Mouse (Mus musculus) testis, adult 2 months (tissue): ENCODE data around the gene Rnf151. TPM values are rescaled to one million over a fixed set of nuclear protein-coding genes. Genes with fewer than 3 reads are reported as not detected.

ENCODE experiments used
- H3K27ac ChIP-seq: fragments of 200-500 bp; 2 replicates; pipeline ENCODE4 v1.5.1; 2012; ENCODE audit warnings: low read depth, low read length; ENCODE audit not compliant: control insufficient read depth, insufficient read depth
- H3K27me3 ChIP-seq: fragments of 200-500 bp; 2 replicates; pipeline ENCODE4 v1.6.1; 2012; ENCODE audit warnings: mild to moderate bottlenecking, low read length, moderate library complexity; ENCODE audit not compliant: control insufficient read depth, insufficient read depth
- H3K36me3 ChIP-seq: fragments of 200-500 bp; 2 replicates; pipeline ENCODE4 v1.6.1; 2012; ENCODE audit warnings: mild to moderate bottlenecking, low read length; ENCODE audit not compliant: control insufficient read depth, insufficient read depth
- H3K4me1 ChIP-seq: fragments of 200-500 bp; 2 replicates; pipeline ENCODE4 v1.6.1; 2012; ENCODE audit warnings: low read length; ENCODE audit not compliant: control insufficient read depth, insufficient read depth
- H3K4me3 ChIP-seq: fragments of 200-500 bp; 2 replicates; pipeline ENCODE4 v1.5.1; 2012; ENCODE audit warnings: low read depth, mild to moderate bottlenecking, low read length, moderate library complexity, mixed read lengths; ENCODE audit not compliant: control insufficient read depth
- CTCF ChIP-seq: fragments of 200-500 bp; IDR thresholded peaks from 2 replicates; pipeline ENCODE4 v1.5.1; 2012; ENCODE audit warnings: low read depth, mild to moderate bottlenecking, inconsistent platforms, low read length, moderate library complexity; ENCODE audit not compliant: control insufficient read depth, insufficient read depth, insufficient replicate concordance
- POLR2A ChIP-seq: fragments of 200-500 bp; IDR thresholded peaks from 2 replicates; pipeline ENCODE4 v1.6.1; 2012; ENCODE audit warnings: low read depth, mild to moderate bottlenecking, inconsistent platforms, low read length, moderate library complexity; ENCODE audit not compliant: control insufficient read depth
- polyA plus RNA-seq: library from polyadenylated mRNA; depleted of rRNA; stranded (reverse); fragments of >200 nt; gene quantifications from 2 replicates; pipeline ENCODE4 v1.2.3, GENCODE M21; 2012

The Rnf151 gene
- polyA plus RNA-seq, 1 experiment: 1,124 TPM

- H3K27ac ChIP-seq: no peak overlapping the region
- peaks cover 23% of the 10 kb centered on the region for H3K4me1 ChIP-seq
- no peaks in the 10 kb centered on the region for H3K36me3 ChIP-seq
- H3K4me3 ChIP-seq: peak overlapping the region; percentile 76
- H3K27me3 ChIP-seq: no peaks in the 10 kb centered on the region
- TF ChIP-seq CTCF (no peak; the same call in 1 of the 2 replicates), POLR2A (no peak)
Measured at GRCm38 (mm10) chr17:24687146-24687595, 30.7 kb downstream of the Rnf151 start.

GRCm38 (mm10) chr17:24686514-24686913, 31.3 kb downstream of the Rnf151 start:
- peak overlapping the region; percentile 49; the same call in 1 of the 2 replicates for H3K4me3 ChIP-seq
- H3K36me3 ChIP-seq: no peaks in the 10 kb centered on the region
- TF ChIP-seq CTCF (no peak), POLR2A (no peak)
- H3K4me1 ChIP-seq: peaks cover 23% of the 10 kb centered on the region
- H3K27ac ChIP-seq: no peak overlapping the region
- H3K27me3 ChIP-seq: no peaks in the 10 kb centered on the region

GRCm38 (mm10) chr17:24677500-24678080, 40.3 kb downstream of the Rnf151 start:
- TF ChIP-seq POLR2A (no peak), CTCF (no peak)
- Histone ChIP-seq H3K36me3 (no peaks in the 10 kb centered on the region; the same call in none of the 2 replicates), H3K4me3 (no peak overlapping the region), H3K27ac (no peak overlapping the region), H3K27me3 (no peaks in the 10 kb centered on the region), H3K4me1 (peaks cover 4% of the 10 kb centered on the region)

- Histone ChIP-seq H3K4me3 (no peak overlapping the region), H3K27ac (no peak overlapping the region), H3K4me1 (peaks cover 4% of the 10 kb centered on the region), H3K27me3 (no peaks in the 10 kb centered on the region), H3K36me3 (no peaks in the 10 kb centered on the region; the same call in none of the 2 replicates)
- no peak for TF ChIP-seq POLR2A
- TF ChIP-seq CTCF: no peak
Measured at GRCm38 (mm10) chr17:24676877-24677276, 41.0 kb downstream of the Rnf151 start.

GRCm38 (mm10) chr17:24676187-24676586, 41.7 kb downstream of the Rnf151 start:
- H3K27ac ChIP-seq: no peak overlapping the region
- H3K36me3 ChIP-seq: no peaks in the 10 kb centered on the region; the same call in 1 of the 2 replicates
- peaks cover 4% of the 10 kb centered on the region for H3K4me1 ChIP-seq
- no peaks in the 10 kb centered on the region for H3K27me3 ChIP-seq
- no peak overlapping the region for H3K4me3 ChIP-seq
- TF ChIP-seq POLR2A (no peak), CTCF (peak; percentile 46; the same call in 1 of the 2 replicates)

- Histone ChIP-seq H3K36me3 (no peaks in the 10 kb centered on the region; the same call in 1 of the 2 replicates), H3K27ac (no peak overlapping the region), H3K4me3 (no peak overlapping the region), H3K27me3 (no peaks in the 10 kb centered on the region), H3K4me1 (peaks cover 4% of the 10 kb centered on the region)
- TF ChIP-seq CTCF: no peak
- TF ChIP-seq POLR2A: no peak
Measured at GRCm38 (mm10) chr17:24674277-24674676, 43.6 kb downstream of the Rnf151 start.

GRCm38 (mm10) chr17:24672141-24672540, 45.7 kb downstream of the Rnf151 start:
- no peaks in the 10 kb centered on the region for H3K36me3 ChIP-seq
- no peaks in the 10 kb centered on the region for H3K27me3 ChIP-seq
- H3K27ac ChIP-seq: no peak overlapping the region
- TF ChIP-seq CTCF: no peak
- no peak for TF ChIP-seq POLR2A
- peaks cover 7% of the 10 kb centered on the region for H3K4me1 ChIP-seq
- H3K4me3 ChIP-seq: no peak overlapping the region
